Mouse (Mus musculus) urinary bladder, postnatal 14 days (tissue): ENCODE results near the gene Krtap19-1.

Source experiments
- DNase-seq: peaks from one replicate; pipeline ENCODE4 v3.0.0; 2021; ENCODE audit warnings: low spot score

The Krtap19-1 gene

GRCm38 (mm10) chr16:88869311-88869710 lies at the start of gene Krtap19-1:
TSS of gene Krtap19-1 (minus strand) at chr16:88869411.
- no peak for DNase-seq

DNA sequence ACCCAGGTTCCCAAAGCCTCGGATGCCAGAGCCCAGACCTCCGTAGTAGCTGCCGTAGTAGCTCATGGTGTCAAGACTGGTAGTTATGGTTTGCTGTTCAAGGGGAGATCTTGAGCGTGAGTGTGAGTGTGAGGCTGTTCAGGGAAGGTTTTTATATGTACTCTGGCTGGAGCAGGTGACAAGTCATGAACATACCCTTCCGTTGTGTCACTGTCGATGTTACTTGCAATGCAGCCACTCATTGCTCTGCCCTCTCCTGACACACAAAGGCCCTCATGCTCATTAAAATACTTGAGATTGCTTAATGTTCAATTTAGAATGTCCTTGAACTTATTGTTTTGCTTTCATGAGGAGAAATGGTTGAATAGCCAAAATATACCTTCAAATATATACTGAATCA lies 27.1 kb upstream of the Krtap19-1 start, which contains the start of gene Krtap19-5:
Gene Krtap19-5, minus strand, starts transcription at position 101 of the 400 bp plus-strand sequence.
- no peak for DNase-seq

GRCm38 (mm10) chr16:88886870-88887269 lies 17.7 kb upstream of the Krtap19-1 start:
- DNase-seq = no peak

DNA sequence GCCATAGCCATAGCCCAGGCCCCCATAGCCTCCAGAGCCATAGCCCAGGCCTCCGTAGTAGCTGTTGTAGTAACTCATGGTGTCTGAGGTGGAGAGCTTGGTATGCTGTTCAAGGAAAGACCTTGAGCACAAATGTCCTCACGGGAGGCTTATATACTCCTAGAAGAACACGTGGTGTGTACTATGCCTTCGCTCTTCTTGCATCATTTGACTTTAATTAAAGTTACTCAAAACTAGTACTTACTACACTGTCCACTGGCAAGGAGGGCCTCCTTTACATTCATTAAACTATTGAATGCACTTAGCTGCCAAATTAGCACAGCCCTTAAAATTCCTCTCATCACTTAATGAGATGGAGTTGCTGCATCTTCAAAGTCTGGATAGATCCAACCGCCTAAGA lies 15.8 kb upstream of the Krtap19-1 start, which contains the start of gene Krtap19-4:
Gene Krtap19-4, minus strand, starts transcription at position 101 of the 400 bp plus-strand sequence.
- DNase-seq = no peak

DNA sequence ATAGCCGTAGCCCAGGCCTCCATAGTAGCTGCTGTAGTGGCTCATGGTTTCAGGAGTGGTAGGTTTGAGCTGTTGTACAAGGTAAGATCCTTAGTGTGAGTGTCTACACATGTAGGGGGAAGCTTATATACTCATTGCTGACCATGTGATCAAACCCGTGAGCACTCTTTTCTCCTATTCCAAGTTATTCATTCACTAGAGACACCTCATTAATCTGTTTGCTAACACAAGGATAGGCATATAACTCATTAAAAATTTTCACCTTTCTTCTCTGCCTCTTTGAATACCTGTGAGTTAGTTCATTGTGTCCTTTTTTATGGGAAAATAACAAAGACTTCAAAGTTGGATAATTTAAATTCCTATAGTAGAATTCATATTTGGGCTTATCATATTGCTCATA lies 8.7 kb upstream of the Krtap19-1 start, which contains the start of gene Krtap19-3:
Gene Krtap19-3, minus strand, starts transcription at position 101 of the 400 bp plus-strand sequence.
- no peak for DNase-seq

DNA sequence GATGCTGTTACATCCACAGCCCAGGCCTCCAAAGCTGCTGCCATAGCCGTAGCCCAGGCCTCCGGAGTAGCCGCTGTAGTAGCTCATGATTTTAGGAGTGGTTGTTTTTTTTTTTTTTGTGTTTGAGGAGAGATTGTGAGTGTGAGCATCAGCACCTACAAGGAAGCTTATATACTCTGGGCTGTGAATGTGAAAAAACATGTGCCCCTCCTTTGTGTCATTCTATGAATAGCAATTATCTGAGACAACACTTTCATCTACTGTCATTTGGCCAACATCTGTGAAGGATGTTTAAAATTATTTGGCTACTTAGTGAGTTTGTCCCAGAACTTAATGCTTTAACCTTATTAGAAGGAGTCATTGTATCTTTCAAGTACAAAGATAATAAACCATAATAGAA lies 5.0 kb upstream of the Krtap19-1 start, which contains the start of gene Krtap19-2:
Gene Krtap19-2, minus strand, starts transcription at position 101 of the 400 bp plus-strand sequence.
- DNase-seq = no peak

DNA sequence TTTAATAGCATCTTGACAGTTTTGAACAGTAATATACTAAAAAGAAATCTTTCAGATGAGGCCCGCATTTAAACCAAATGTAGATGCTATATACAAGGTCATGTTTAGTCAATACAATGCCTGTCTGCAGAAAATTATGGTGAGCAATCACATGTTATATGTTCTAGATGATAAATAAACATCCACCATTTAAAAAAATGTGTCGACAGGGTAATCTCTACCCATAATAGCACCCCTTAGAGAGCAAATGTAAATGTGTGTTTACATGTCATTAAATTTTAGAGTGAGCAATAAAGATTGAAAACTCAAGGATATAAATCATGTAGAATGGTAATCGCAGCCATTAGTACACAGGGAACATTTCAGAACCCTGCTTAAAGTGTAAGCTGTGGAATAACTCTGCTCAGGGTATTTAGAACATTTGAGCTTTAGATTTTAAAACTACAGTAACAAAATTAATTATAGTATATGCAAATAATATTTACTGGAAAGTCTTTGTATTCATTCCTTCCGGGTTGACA lies 4.3 kb downstream of the Krtap19-1 start:
- no peak for DNase-seq

GRCm38 (mm10) chr16:88851450-88851849 lies 17.8 kb downstream of the Krtap19-1 start:
- DNase-seq = peak; percentile 4

- DNase-seq = no peak
Measured at GRCm38 (mm10) chr16:88848558-88848957, 20.7 kb downstream of the Krtap19-1 start.

DNA sequence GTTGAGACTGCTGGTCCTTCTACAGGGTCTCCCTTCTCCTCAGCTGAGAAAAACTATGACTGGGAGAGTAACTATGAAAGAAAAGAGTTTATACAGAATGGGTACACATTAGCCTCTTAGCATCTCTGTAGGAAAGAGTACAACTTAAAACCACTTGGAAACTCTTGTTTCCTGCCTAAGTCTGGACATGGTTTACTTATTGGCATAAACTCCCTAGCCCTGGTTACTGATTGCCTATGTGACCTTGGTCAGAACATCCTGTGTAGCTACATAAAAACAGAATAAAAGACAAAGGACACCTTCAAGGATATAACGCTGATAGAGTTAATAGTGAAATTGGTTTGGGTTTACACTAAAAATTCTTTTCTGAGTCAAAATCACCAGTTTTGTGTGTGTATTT lies 21.8 kb downstream of the Krtap19-1 start:
- DNase-seq = no peak

DNA sequence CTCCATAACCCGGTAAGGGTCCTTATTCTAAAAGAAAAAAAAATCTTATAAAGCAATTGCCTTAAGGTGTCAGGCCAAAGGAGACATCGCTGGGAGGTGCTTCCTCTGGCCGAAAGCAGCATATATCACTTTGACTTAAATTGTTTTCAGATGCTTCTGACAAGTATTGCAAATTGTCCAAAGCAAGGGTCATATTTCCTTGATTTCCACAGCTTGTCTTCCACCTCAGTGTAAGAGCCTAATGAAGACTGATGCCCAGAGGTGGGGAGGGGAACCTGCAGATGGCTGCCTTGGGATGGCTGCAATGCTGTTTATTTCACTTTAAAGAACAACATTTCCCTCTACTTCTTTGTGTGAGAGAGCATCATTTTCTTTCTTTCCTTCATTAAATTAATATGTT lies 42.2 kb downstream of the Krtap19-1 start:
- no peak for DNase-seq

GRCm38 (mm10) chr16:88826095-88826652 lies 43.0 kb downstream of the Krtap19-1 start, which contains the start of gene Krtap14:
TSS of gene Krtap14 (minus strand) at chr16:88826145.
- no peak for DNase-seq

- DNase-seq = no peak
Measured at GRCm38 (mm10) chr16:88823736-88824135, 45.5 kb downstream of the Krtap19-1 start.

GRCm38 (mm10) chr16:88820066-88820465 lies 49.1 kb downstream of the Krtap19-1 start, which contains the start of gene Krtap15:
TSS of gene Krtap15 (plus strand) at chr16:88820215.
- DNase-seq = no peak
